In genomic region chr17:25801029-25801428, GRCm38 (mm10) we compare ENCODE assay signal across 8 mouse cellular contexts. TPM values are rescaled to one million over a fixed set of nuclear protein-coding genes. Genes with fewer than 3 reads are reported as not detected.
DNase-seq lines count a peak whose midpoint lies in the region; ATAC-seq and TF ChIP-seq lines count a peak whose summit lies in the region.

No protein-coding gene starts in this region.

- peaks cover 12% of the 10 kb centered on the region for H3K4me1 ChIP-seq in testis, adult 2 months (ENCODE audit: control insufficient read depth, insufficient read depth, low read length)
- peaks cover 10% of the 10 kb centered on the region; the same call in 1 of the 2 replicates for H3K4me1 ChIP-seq in intestine, embryonic 16.5 days (ENCODE audit: control insufficient read depth, insufficient read depth, low read length)
- H3K4me1 ChIP-seq in liver, embryonic 11.5 days (replicated peaks; ENCODE audit: control insufficient read depth, insufficient read depth, low read length) = peaks cover 8% of the 10 kb centered on the region; the same call in 1 of the 2 replicates

- TF ChIP-seq POLR2A in testis, adult 2 months (IDR thresholded peaks at IDR 0.05; ENCODE audit: control insufficient read depth, low read depth, low read length) = no peak

- peak; percentile 68 for DNase-seq in adrenal gland, adult 2 months
- DNase-seq in adrenal gland, postnatal 25 days = no peak
- DNase-seq in testis, postnatal 14 days (ENCODE audit: low spot score) = no peak
- peak; percentile 56 for DNase-seq in embryo, embryonic 11.5 days (ENCODE audit: low read depth, low spot score)
- DNase-seq in liver, embryonic 11.5 days (ENCODE audit: low spot score) = no peak
- peak; percentile 49 to 57 for DNase-seq in spleen, adult 18-20 months

- H3K27ac ChIP-seq in testis, adult 2 months (ENCODE audit: control insufficient read depth, insufficient read depth, low read depth, low read length) = no peak overlapping the region
- no peak overlapping the region for H3K27ac ChIP-seq in intestine, embryonic 16.5 days (ENCODE audit: low read length)
- H3K27ac ChIP-seq in liver, embryonic 11.5 days (ENCODE audit: low read depth, low read length) = no peak overlapping the region

- no peaks in the 10 kb centered on the region for H3K9me3 ChIP-seq in intestine, embryonic 16.5 days (ENCODE audit: control insufficient read depth, low read length)
- H3K9me3 ChIP-seq in liver, embryonic 11.5 days (ENCODE audit: control insufficient read depth, low read length) = no peaks in the 10 kb centered on the region

- H3K4me2 ChIP-seq in intestine, embryonic 16.5 days (ENCODE audit: low read depth, low read length) = no peak overlapping the region
- no peak overlapping the region for H3K4me2 ChIP-seq in liver, embryonic 11.5 days

- H3K36me3 ChIP-seq in testis, adult 2 months (ENCODE audit: control insufficient read depth, insufficient read depth, low read length) = no peaks in the 10 kb centered on the region
- no peaks in the 10 kb centered on the region for H3K36me3 ChIP-seq in intestine, embryonic 16.5 days (ENCODE audit: control insufficient read depth, insufficient read depth, low read length)
- H3K36me3 ChIP-seq in liver, embryonic 11.5 days (ENCODE audit: control insufficient read depth, insufficient read depth, low read length) = no peaks in the 10 kb centered on the region

- WGBS in intestine, embryonic 16.5 days = 8% methylated on average over 6 of the region's 6 CpGs
- 5% methylated on average over 6 of the region's 6 CpGs for WGBS in liver, embryonic 11.5 days

- TF ChIP-seq CTCF in testis, adult 2 months (IDR thresholded peaks at IDR 0.05; ENCODE audit: control insufficient read depth, insufficient read depth, insufficient replicate concordance, low read depth, low read length) = peak; percentile 41; the same call in 1 of the 2 replicates

- peak; percentile 32; the same call in 1 of the 2 replicates for ATAC-seq in intestine, embryonic 16.5 days
- peak; percentile 38 for ATAC-seq in liver, embryonic 11.5 days (replicated peaks; ENCODE audit: low FRiP score)

- H3K4me3 ChIP-seq in testis, adult 2 months (ENCODE audit: control insufficient read depth, low read depth, low read length) = no peak overlapping the region
- no peak overlapping the region for H3K4me3 ChIP-seq in intestine, embryonic 16.5 days (ENCODE audit: low read length)
- H3K4me3 ChIP-seq in liver, embryonic 11.5 days (ENCODE audit: low read depth, low read length) = no peak overlapping the region

- no peak overlapping the region for H3K9ac ChIP-seq in intestine, embryonic 16.5 days (ENCODE audit: low read depth, low read length)
- H3K9ac ChIP-seq in liver, embryonic 11.5 days (ENCODE audit: low read depth, low read length) = no peak overlapping the region

- no peaks in the 10 kb centered on the region for H3K27me3 ChIP-seq in testis, adult 2 months (ENCODE audit: control insufficient read depth, insufficient read depth, low read length)
- no peaks in the 10 kb centered on the region for H3K27me3 ChIP-seq in intestine, embryonic 16.5 days (replicated peaks; ENCODE audit: control insufficient read depth, insufficient read depth, low read length)
- peaks cover 7% of the 10 kb centered on the region for H3K27me3 ChIP-seq in liver, embryonic 11.5 days (replicated peaks; ENCODE audit: control insufficient read depth, insufficient read depth, low read length)

RNA-seq across cellular contexts. Expression of gene Metrn, which starts 4.1 kb away (rescaled TPM):
- total RNA-seq in adrenal gland, adult 2 months (2021) = 10 to 100 TPM; 16.8 to 33.1 TPM
- 121 and 176 TPM in 2 replicates for polyA plus RNA-seq in adrenal gland, adult 2 months (2012; rRNA removed)
- 22.1 and 25.5 TPM in 2 replicates for total RNA-seq in adrenal gland, postnatal 25 days (2021)
- polyA plus RNA-seq in testis, adult 2 months (2012; rRNA removed) = 19.4 and 21.1 TPM in 2 replicates
- polyA plus RNA-seq in intestine, embryonic 16.5 days (2015; fragmentation: Nextera tagmentation; extraction: Ambion mirVana) = 34.6 and 37.0 TPM in 2 replicates
- polyA plus RNA-seq in liver, embryonic 11.5 days (2014; fragmentation: Nextera tagmentation; extraction: Ambion mirVana) = 7.6 and 10.8 TPM in 2 replicates

RNA-seq across cellular contexts. Expression of gene AC134908.4, which starts 5.6 kb away (rescaled TPM):
- total RNA-seq in adrenal gland, adult 2 months (2021) = 1 to 10 TPM in 1 of 2 experiments, not detected in 1; 1.2 TPM
- 0.96 TPM in 1 of 2 replicates, not detected in the other for polyA plus RNA-seq in adrenal gland, adult 2 months (2012; rRNA removed)
- not detected in 2 replicates for total RNA-seq in adrenal gland, postnatal 25 days (2021)
- not detected in 2 replicates for polyA plus RNA-seq in testis, adult 2 months (2012; rRNA removed)
- not detected in 2 replicates for polyA plus RNA-seq in intestine, embryonic 16.5 days (2015; fragmentation: Nextera tagmentation; extraction: Ambion mirVana)
- polyA plus RNA-seq in liver, embryonic 11.5 days (2014; fragmentation: Nextera tagmentation; extraction: Ambion mirVana) = not detected in 2 replicates

RNA-seq across cellular contexts. Expression of gene Fbxl16, which starts 7.9 kb away (rescaled TPM):
- total RNA-seq in adrenal gland, adult 2 months (2021) = 10 to 100 TPM; 26.6 to 54.4 TPM
- polyA plus RNA-seq in adrenal gland, adult 2 months (2012; rRNA removed) = 60.7 and 90.6 TPM in 2 replicates
- total RNA-seq in adrenal gland, postnatal 25 days (2021) = 35.5 and 40.7 TPM in 2 replicates
- 6.2 and 7.1 TPM in 2 replicates for polyA plus RNA-seq in testis, adult 2 months (2012; rRNA removed)
- 2.2 and 2.4 TPM in 2 replicates for polyA plus RNA-seq in intestine, embryonic 16.5 days (2015; fragmentation: Nextera tagmentation; extraction: Ambion mirVana)
- 0.99 and 1.2 TPM in 2 replicates for polyA plus RNA-seq in liver, embryonic 11.5 days (2014; fragmentation: Nextera tagmentation; extraction: Ambion mirVana)

RNA-seq across cellular contexts. Expression of gene Fam173a, which starts 8.3 kb away (rescaled TPM):
- 10 to 100 TPM; 52.0 to 81.1 TPM for total RNA-seq in adrenal gland, adult 2 months (2021)
- polyA plus RNA-seq in adrenal gland, adult 2 months (2012; rRNA removed) = 125 and 146 TPM in 2 replicates
- total RNA-seq in adrenal gland, postnatal 25 days (2021) = 84.7 and 102 TPM in 2 replicates
- polyA plus RNA-seq in testis, adult 2 months (2012; rRNA removed) = 49.8 and 55.5 TPM in 2 replicates
- 111 and 112 TPM in 2 replicates for polyA plus RNA-seq in intestine, embryonic 16.5 days (2015; fragmentation: Nextera tagmentation; extraction: Ambion mirVana)
- polyA plus RNA-seq in liver, embryonic 11.5 days (2014; fragmentation: Nextera tagmentation; extraction: Ambion mirVana) = 83.7 and 83.8 TPM in 2 replicates

RNA-seq across cellular contexts. Expression of gene Ccdc78, which starts 14.6 kb away (rescaled TPM):
- not detected for total RNA-seq in adrenal gland, adult 2 months (2021)
- 0.11 TPM in 2 replicates for polyA plus RNA-seq in adrenal gland, adult 2 months (2012; rRNA removed)
- not detected in 2 replicates for total RNA-seq in adrenal gland, postnatal 25 days (2021)
- polyA plus RNA-seq in testis, adult 2 months (2012; rRNA removed) = 1.3 and 1.6 TPM in 2 replicates
- 0.16 and 0.27 TPM in 2 replicates for polyA plus RNA-seq in intestine, embryonic 16.5 days (2015; fragmentation: Nextera tagmentation; extraction: Ambion mirVana)
- 0.25 and 0.33 TPM in 2 replicates for polyA plus RNA-seq in liver, embryonic 11.5 days (2014; fragmentation: Nextera tagmentation; extraction: Ambion mirVana)

Comparison
In these comparisons a context has a peak if more than half of its experiments do, and no peak if none do; other contexts are left out.
1. DNase-seq: peak in adrenal gland, adult 2 months (single experiment), embryo, embryonic 11.5 days (single experiment) and spleen, adult 18-20 months (2 of 2); none in adrenal gland, postnatal 25 days (single experiment), testis, postnatal 14 days (single experiment) and liver, embryonic 11.5 days (single experiment).